Mouse (Mus musculus) liver, embryonic 13.5 days (tissue): ENCODE data around the gene Ank3. TPM values are rescaled to one million over a fixed set of nuclear protein-coding genes. Genes with fewer than 3 reads are reported as not detected.

Experiments
- ATAC-seq: fragments of 200-750 bp; cut with Nextera tagmentation; 2 replicates; pipeline ENCODE4 v1.8.0; 2017; ENCODE audit warnings: low read depth, mild to moderate bottlenecking, moderate number of reproducible peaks, moderate library complexity
- DNase-seq: peaks from one replicate; pipeline ENCODE4 v3.0.0; 2022
- H3K27ac ChIP-seq: fragments of 300-500 bp; sonication (generic); 2 replicates; pipeline ENCODE4 v1.5.1; 2015; ENCODE audit warnings: moderate library complexity, mild to moderate bottlenecking, inconsistent platforms
- H3K27me3 ChIP-seq: fragments of 300-500 bp; sonication (generic); 2 replicates; pipeline ENCODE4 v1.6.1; 2015; ENCODE audit warnings: mild to moderate bottlenecking, inconsistent platforms
- H3K36me3 ChIP-seq: fragments of 300-500 bp; sonication (generic); 2 replicates; pipeline ENCODE4 v1.6.1; 2015; ENCODE audit warnings: mild to moderate bottlenecking, inconsistent platforms
- H3K4me1 ChIP-seq: fragments of 300-500 bp; sonication (generic); replicated peaks from 2 replicates; pipeline ENCODE4 v1.6.1; 2015; ENCODE audit warnings: inconsistent platforms
- H3K4me2 ChIP-seq: fragments of 300-500 bp; sonication (generic); 2 replicates; pipeline ENCODE4 v1.6.1; 2015; ENCODE audit warnings: inconsistent platforms, mild to moderate bottlenecking, moderate library complexity
- H3K4me3 ChIP-seq: fragments of 300-500 bp; sonication (generic); replicated peaks from 2 replicates; pipeline ENCODE4 v1.5.1; 2015; ENCODE audit warnings: mild to moderate bottlenecking, inconsistent platforms
- H3K9ac ChIP-seq: fragments of 300-500 bp; sonication (generic); 2 replicates; pipeline ENCODE4 v1.6.1; 2015; ENCODE audit warnings: mild to moderate bottlenecking, inconsistent platforms
- H3K9me3 ChIP-seq: fragments of 300-500 bp; sonication (generic); replicated peaks from 2 replicates; pipeline ENCODE4 v1.6.1; 2016; ENCODE audit warnings: inconsistent platforms
- WGBS: fragments of 180-500 bp; shearing (Covaris S2); methylation state at CpG from one replicate; pipeline ENCODE4 v1.1.7; 2015; ENCODE audit not compliant: insufficient replicate concordance; 5-methylcytosine and 5-hydroxymethylcytosine counted together
- polyA plus RNA-seq: library from polyadenylated mRNA; unstranded; fragments of >200 nt; fragmentation: Nextera tagmentation; extraction: Ambion mirVana; gene quantifications from 2 replicates; pipeline ENCODE4 v1.2.1, GENCODE M21; 2015

Gene Ank3
- polyA plus RNA-seq, 1 experiment from 2014 or later = 5.6 TPM

GRCm38 (mm10) chr10:69862829-69863228 lies 464.3 kb downstream of the Ank3 start:
- H3K27ac ChIP-seq = no peak overlapping the region
- 58% methylated on average over 8 of the region's 8 CpGs for WGBS

GRCm38 (mm10) chr10:69870348-69870747 lies 471.8 kb downstream of the Ank3 start:
- H3K9me3 ChIP-seq = no peaks in the 10 kb centered on the region
- no peak overlapping the region for H3K4me2 ChIP-seq
- H3K9ac ChIP-seq = no peak overlapping the region
- no peaks in the 10 kb centered on the region for H3K4me1 ChIP-seq
- H3K27me3 ChIP-seq = no peaks in the 10 kb centered on the region
- no peaks in the 10 kb centered on the region for H3K36me3 ChIP-seq
- peak; percentile 57 for DNase-seq
- H3K27ac ChIP-seq = no peak overlapping the region
- ATAC-seq = no peak
- WGBS = 11% methylated on average over 5 of the region's 5 CpGs
- no peak overlapping the region for H3K4me3 ChIP-seq

More at GRCm38 (mm10) chr10:69862829-69863228, 464.3 kb downstream of the Ank3 start:
- Histone ChIP-seq H3K4me2 (no peak overlapping the region), H3K4me3 (no peak overlapping the region), H3K9ac (no peak overlapping the region), H3K9me3 (no peaks in the 10 kb centered on the region), H3K4me1 (0 out of 2 replicates have a peak, but pooled peaks cover 5% of the 10 kb centered on the region), H3K27me3 (no peaks in the 10 kb centered on the region), H3K36me3 (no peaks in the 10 kb centered on the region)
- DNase-seq (no peak), ATAC-seq (no peak)

DNA sequence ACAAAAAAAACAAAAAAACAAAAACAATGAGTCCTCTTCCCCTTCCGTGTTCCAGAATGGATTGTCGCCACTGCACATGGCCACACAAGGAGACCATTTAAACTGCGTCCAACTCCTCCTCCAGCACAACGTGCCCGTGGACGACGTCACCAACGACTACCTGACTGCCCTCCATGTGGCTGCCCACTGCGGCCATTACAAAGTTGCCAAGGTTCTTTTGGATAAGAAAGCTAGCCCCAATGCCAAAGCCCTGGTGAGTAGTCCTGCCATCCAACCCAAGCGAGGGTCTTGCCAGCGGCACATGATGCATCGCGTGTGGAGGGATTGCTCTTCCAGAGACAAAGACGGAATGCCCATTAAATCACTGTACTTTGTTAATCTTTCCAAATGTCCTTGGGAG lies 472.4 kb downstream of the Ank3 start:
- no peaks in the 10 kb centered on the region for H3K36me3 ChIP-seq
- 81% methylated on average over 14 of the region's 14 CpGs for WGBS
- no peaks in the 10 kb centered on the region for H3K9me3 ChIP-seq
- H3K4me3 ChIP-seq = no peak overlapping the region
- no peaks in the 10 kb centered on the region for H3K4me1 ChIP-seq
- DNase-seq (no peak), ATAC-seq (no peak)
- H3K27ac ChIP-seq = no peak overlapping the region
- no peak overlapping the region for H3K9ac ChIP-seq
- no peak overlapping the region for H3K4me2 ChIP-seq
- no peaks in the 10 kb centered on the region for H3K27me3 ChIP-seq

- no peak overlapping the region for H3K4me3 ChIP-seq
- H3K9ac ChIP-seq = no peak overlapping the region
- H3K9me3 ChIP-seq = no peaks in the 10 kb centered on the region
- ATAC-seq (no peak), DNase-seq (no peak)
- no peak overlapping the region for H3K4me2 ChIP-seq
- no peaks in the 10 kb centered on the region for H3K27me3 ChIP-seq
- no peak overlapping the region for H3K27ac ChIP-seq
- H3K36me3 ChIP-seq = no peaks in the 10 kb centered on the region
- H3K4me1 ChIP-seq = no peaks in the 10 kb centered on the region
- 66% methylated on average over 10 of the region's 10 CpGs for WGBS
Observed at GRCm38 (mm10) chr10:69872182-69872741, 473.7 kb downstream of the Ank3 start.

GRCm38 (mm10) chr10:69872892-69873291 lies 474.3 kb downstream of the Ank3 start:
- 69% methylated on average over 5 of the region's 5 CpGs for WGBS

DNA sequence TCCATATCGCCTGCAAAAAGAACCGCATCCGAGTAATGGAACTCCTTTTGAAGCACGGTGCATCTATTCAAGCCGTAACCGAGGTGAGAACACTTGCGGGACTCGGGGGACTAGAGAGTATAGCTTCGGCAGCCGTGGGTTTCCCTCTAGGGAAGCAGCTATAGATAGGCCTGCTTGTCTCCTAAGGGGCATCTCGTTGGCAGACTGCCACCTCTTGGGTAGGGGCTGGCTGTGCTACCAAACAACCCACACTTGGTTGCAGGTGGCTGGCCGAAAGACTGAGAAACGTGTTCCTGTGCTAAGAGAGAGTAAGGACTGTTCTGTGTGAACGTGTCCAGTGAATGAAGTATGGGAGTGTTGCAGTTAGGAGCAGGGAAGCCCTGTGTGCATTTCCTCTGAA lies 476.2 kb downstream of the Ank3 start:
- 75% methylated on average over 14 of the region's 14 CpGs for WGBS
- H3K4me2 ChIP-seq = no peak overlapping the region
- H3K27me3 ChIP-seq = no peaks in the 10 kb centered on the region
- no peak for DNase-seq
- no peaks in the 10 kb centered on the region for H3K4me1 ChIP-seq
- H3K9me3 ChIP-seq = no peaks in the 10 kb centered on the region
- H3K27ac ChIP-seq = no peak overlapping the region
- no peak for ATAC-seq
- H3K36me3 ChIP-seq = no peaks in the 10 kb centered on the region
- H3K4me3 ChIP-seq = no peak overlapping the region
- no peak overlapping the region for H3K9ac ChIP-seq

More at GRCm38 (mm10) chr10:69872892-69873291, 474.3 kb downstream of the Ank3 start:
- ATAC-seq (no peak), DNase-seq (no peak)
- Histone ChIP-seq H3K9me3 (no peaks in the 10 kb centered on the region), H3K4me3 (no peak overlapping the region), H3K27me3 (no peaks in the 10 kb centered on the region), H3K36me3 (no peaks in the 10 kb centered on the region), H3K4me2 (no peak overlapping the region), H3K4me1 (no peaks in the 10 kb centered on the region), H3K27ac (no peak overlapping the region), H3K9ac (no peak overlapping the region)

DNA sequence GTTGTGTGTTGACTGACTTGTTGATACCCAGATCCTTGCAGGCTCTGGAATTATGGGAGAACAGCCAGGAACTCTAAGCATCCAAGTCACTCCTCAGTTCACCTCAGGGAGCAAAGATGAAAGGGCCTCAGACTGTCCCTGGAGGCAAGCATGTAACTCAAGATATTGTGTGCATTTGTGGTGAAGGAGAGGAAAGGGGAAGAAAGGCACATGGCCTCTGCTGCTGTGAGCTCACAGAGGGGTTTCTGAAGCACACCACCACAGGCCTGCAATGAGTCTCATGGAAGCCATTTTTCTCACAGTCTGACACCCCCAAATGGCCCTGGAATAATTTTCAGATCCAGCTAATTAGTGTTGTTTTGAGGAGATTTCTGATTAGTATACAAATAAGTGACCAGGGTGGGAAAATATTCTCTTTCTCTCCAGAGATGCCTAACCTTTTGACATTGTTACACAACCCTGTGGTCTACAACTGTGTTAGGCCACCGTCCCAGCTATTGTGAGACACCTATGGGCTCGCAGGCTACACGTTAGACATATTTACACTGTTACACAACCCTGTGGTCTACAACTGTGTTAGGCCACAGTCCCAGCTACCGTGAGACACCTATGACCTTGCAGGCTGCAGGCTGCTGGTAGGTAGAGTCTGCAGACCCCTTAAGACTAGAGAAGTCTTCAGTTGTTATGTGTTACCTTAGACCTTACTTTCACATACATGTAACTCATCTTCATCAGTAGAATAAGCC lies 485.5 kb downstream of the Ank3 start:
- H3K9ac ChIP-seq = no peak overlapping the region
- ATAC-seq (0 out of 2 replicates have a peak, but pooled peaks have one; percentile 22), DNase-seq (no peak)
- H3K27ac ChIP-seq = no peak overlapping the region
- no peak overlapping the region for H3K4me2 ChIP-seq
- no peak overlapping the region for H3K4me3 ChIP-seq
- no peaks in the 10 kb centered on the region for H3K27me3 ChIP-seq
- H3K36me3 ChIP-seq = 0 out of 2 replicates have a peak, but pooled peaks cover 2% of the 10 kb centered on the region
- WGBS = 56% methylated on average over 4 of the region's 4 CpGs
- H3K9me3 ChIP-seq = no peaks in the 10 kb centered on the region
- peaks cover 9% of the 10 kb centered on the region; the same call in 1 of the 2 replicates for H3K4me1 ChIP-seq

DNA sequence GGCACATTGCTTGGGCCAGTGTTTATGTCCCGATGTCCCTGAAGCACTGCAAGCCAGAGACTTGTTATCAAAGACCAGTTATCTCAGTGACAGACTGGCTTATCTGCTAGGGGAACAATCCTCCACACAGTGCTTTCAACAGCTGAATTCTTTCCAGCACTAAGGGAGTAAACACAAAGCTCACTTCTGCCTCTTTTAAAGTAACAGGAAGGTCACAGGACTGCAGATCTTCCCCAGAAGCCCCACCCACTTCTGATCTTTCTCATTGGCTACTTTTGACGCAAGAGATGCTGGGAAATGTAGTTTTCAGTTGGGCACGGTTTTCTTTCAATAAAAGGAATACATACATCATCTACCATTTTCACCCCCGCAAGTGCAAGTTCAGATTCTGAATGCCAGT lies 489.8 kb downstream of the Ank3 start:
- peak overlapping the region; percentile 36 for H3K4me3 ChIP-seq
- H3K4me2 ChIP-seq = peak overlapping the region; percentile 54
- H3K4me1 ChIP-seq = peaks cover 11% of the 10 kb centered on the region
- no peaks in the 10 kb centered on the region for H3K9me3 ChIP-seq
- ATAC-seq (peak; percentile 78), DNase-seq (peak; percentile 69)
- H3K36me3 ChIP-seq = no peaks in the 10 kb centered on the region
- peak overlapping the region; percentile 54 for H3K9ac ChIP-seq
- WGBS = 10% methylated on average over 4 of the region's 4 CpGs
- H3K27ac ChIP-seq = peak overlapping the region; percentile 63
- no peaks in the 10 kb centered on the region for H3K27me3 ChIP-seq

- no peaks in the 10 kb centered on the region for H3K36me3 ChIP-seq
- no peak overlapping the region for H3K9ac ChIP-seq
- no peak for ATAC-seq
- H3K9me3 ChIP-seq = no peaks in the 10 kb centered on the region
- no peaks in the 10 kb centered on the region for H3K27me3 ChIP-seq
- no peak for DNase-seq
- 19% methylated on average over 6 of the region's 6 CpGs for WGBS
- no peak overlapping the region for H3K4me2 ChIP-seq
- H3K4me3 ChIP-seq = no peak overlapping the region
- peaks cover 12% of the 10 kb centered on the region for H3K4me1 ChIP-seq
- no peak overlapping the region for H3K27ac ChIP-seq
Observed at GRCm38 (mm10) chr10:69889779-69890178, 491.2 kb downstream of the Ank3 start.

DNA sequence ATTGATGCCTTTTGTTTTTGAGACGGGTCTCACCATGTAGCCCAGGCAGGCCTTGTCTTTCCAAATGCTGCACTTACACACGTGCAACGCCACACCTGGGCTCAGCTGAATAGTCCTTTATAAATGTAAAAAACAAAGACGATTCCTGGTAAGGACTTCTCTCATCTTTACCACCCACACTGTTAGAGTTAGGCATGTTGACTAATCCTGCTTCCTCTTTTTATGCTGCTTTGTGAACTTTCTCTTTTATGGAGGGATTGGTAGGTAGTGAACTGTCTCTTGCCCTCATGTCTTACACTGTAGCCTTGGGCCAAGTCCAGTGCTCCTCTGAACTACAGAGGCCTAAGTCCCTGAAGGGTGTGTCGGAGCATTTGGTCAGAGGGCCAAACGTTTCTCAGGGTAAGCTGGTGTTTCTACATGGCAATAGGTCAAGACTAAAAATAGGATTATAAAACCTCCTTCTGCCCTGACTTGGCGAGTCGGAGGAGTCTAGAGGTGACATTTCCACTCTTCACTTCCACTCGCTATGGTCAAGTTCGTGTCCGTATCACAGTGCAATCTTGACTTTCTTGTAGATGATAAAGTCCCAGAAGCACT lies 491.9 kb downstream of the Ank3 start:
- H3K4me1 ChIP-seq = peaks cover 12% of the 10 kb centered on the region
- no peaks in the 10 kb centered on the region for H3K9me3 ChIP-seq
- H3K4me2 ChIP-seq = no peak overlapping the region
- no peaks in the 10 kb centered on the region for H3K27me3 ChIP-seq
- H3K4me3 ChIP-seq = no peak overlapping the region
- no peaks in the 10 kb centered on the region for H3K36me3 ChIP-seq
- ATAC-seq (no peak), DNase-seq (no peak)
- H3K27ac ChIP-seq = no peak overlapping the region
- H3K9ac ChIP-seq = no peak overlapping the region
- 67% methylated on average over 11 of the region's 11 CpGs for WGBS

- Histone ChIP-seq H3K4me1 (peaks cover 16% of the 10 kb centered on the region), H3K4me2 (no peak overlapping the region), H3K9me3 (no peaks in the 10 kb centered on the region), H3K27me3 (no peaks in the 10 kb centered on the region), H3K36me3 (no peaks in the 10 kb centered on the region), H3K9ac (no peak overlapping the region), H3K27ac (no peak overlapping the region), H3K4me3 (no peak overlapping the region)
- WGBS = 87% methylated on average over 18 of the region's 18 CpGs
- DNase-seq (no peak), ATAC-seq (no peak)
Observed at GRCm38 (mm10) chr10:69892162-69892561, 493.6 kb downstream of the Ank3 start.
